Mouse (Mus musculus) testis, postnatal 14 days (tissue): ENCODE results near the gene Pdzd2.

Experiments
- DNase-seq: peaks from one replicate; pipeline ENCODE4 v3.0.0; 2021; ENCODE audit warnings: low spot score

Pdzd2 gene

GRCm38 (mm10) chr15:12667760-12668520 lies 71.8 kb downstream of the Pdzd2 start:
- no peak for DNase-seq

- DNase-seq, result no peak
Observed at GRCm38 (mm10) chr15:12665946-12666345, 73.8 kb downstream of the Pdzd2 start.

- DNase-seq, result no peak
Observed at GRCm38 (mm10) chr15:12663351-12663750, 76.4 kb downstream of the Pdzd2 start.

GRCm38 (mm10) chr15:12660320-12660719 lies 79.4 kb downstream of the Pdzd2 start:
- no peak for DNase-seq

GRCm38 (mm10) chr15:12655959-12656662 lies 83.6 kb downstream of the Pdzd2 start:
- DNase-seq, result no peak

GRCm38 (mm10) chr15:12655316-12655715 lies 84.4 kb downstream of the Pdzd2 start:
- DNase-seq, result no peak

- no peak for DNase-seq
Observed at GRCm38 (mm10) chr15:12652336-12653031, 87.2 kb downstream of the Pdzd2 start.

- DNase-seq, result no peak
Observed at GRCm38 (mm10) chr15:12650236-12650635, 89.5 kb downstream of the Pdzd2 start.

GRCm38 (mm10) chr15:12649674-12650073 lies 90.0 kb downstream of the Pdzd2 start:
- DNase-seq, result no peak

- DNase-seq, result no peak
Observed at GRCm38 (mm10) chr15:12649131-12649530, 90.6 kb downstream of the Pdzd2 start.

GRCm38 (mm10) chr15:12640755-12641154 lies 99.0 kb downstream of the Pdzd2 start:
- DNase-seq, result no peak

- DNase-seq, result no peak
Observed at GRCm38 (mm10) chr15:12639776-12640175, 99.9 kb downstream of the Pdzd2 start.

- no peak for DNase-seq
Observed at GRCm38 (mm10) chr15:12639181-12639580, 100.5 kb downstream of the Pdzd2 start.

- no peak for DNase-seq
Observed at GRCm38 (mm10) chr15:12638370-12639030, 101.2 kb downstream of the Pdzd2 start.

- no peak for DNase-seq
Observed at GRCm38 (mm10) chr15:12637511-12637910, 102.2 kb downstream of the Pdzd2 start.

- no peak for DNase-seq
Observed at GRCm38 (mm10) chr15:12636386-12636785, 103.3 kb downstream of the Pdzd2 start.

- DNase-seq, result no peak
Observed at GRCm38 (mm10) chr15:12634921-12635320, 104.8 kb downstream of the Pdzd2 start.

GRCm38 (mm10) chr15:12629164-12629563 lies 110.6 kb downstream of the Pdzd2 start:
- no peak for DNase-seq

GRCm38 (mm10) chr15:12628451-12628850 lies 111.3 kb downstream of the Pdzd2 start:
- DNase-seq, result no peak

- no peak for DNase-seq
Observed at GRCm38 (mm10) chr15:12626930-12627329, 112.8 kb downstream of the Pdzd2 start.

- no peak for DNase-seq
Observed at GRCm38 (mm10) chr15:12626166-12626565, 113.6 kb downstream of the Pdzd2 start.

- no peak for DNase-seq
Observed at GRCm38 (mm10) chr15:12625524-12625923, 114.2 kb downstream of the Pdzd2 start.
